Mouse (Mus musculus) ES-E14 (cell line): ENCODE results near the gene Nudt9. TPM values are rescaled to one million over a fixed set of nuclear protein-coding genes. Genes with fewer than 3 reads are reported as not detected.

ENCODE experiments used
- DNase-seq: peaks from one replicate; pipeline ENCODE4 v3.0.0-alpha.2; 2013; ENCODE audit warnings: low read depth, low spot score
- H3K27ac ChIP-seq: 2 replicates; pipeline ENCODE4 v1.5.1; 2012; ENCODE audit warnings: low read depth, mild to moderate bottlenecking, low read length, moderate library complexity, mixed read lengths; ENCODE audit not compliant: poor library complexity, insufficient read depth, severe bottlenecking
- H3K36me3 ChIP-seq: 2 replicates; pipeline ENCODE4 v1.6.1; 2012; ENCODE audit warnings: mild to moderate bottlenecking, low read length, moderate library complexity, mixed read lengths; ENCODE audit not compliant: control insufficient read depth, poor library complexity, insufficient read depth, severe bottlenecking
- H3K4me1 ChIP-seq, 2 experiments: fragments of 150-350 bp in 1 of 2; sonication (generic) in 1 of 2; 2 replicates each; pipeline ENCODE4 v1.6.1; 2012; ENCODE audit warnings: low read length in 2 of 2, mild to moderate bottlenecking in 1 of 2, mixed read lengths in 1 of 2; ENCODE audit not compliant: control insufficient read depth in 2 of 2, insufficient read depth in 2 of 2, poor library complexity in 1 of 2
- H3K4me3 ChIP-seq, 2 experiments: fragments of 150-350 bp in 1 of 2; sonication (generic) in 1 of 2; 2 replicates each; pipeline ENCODE4 v1.5.1; 2012; ENCODE audit warnings: low read length in 2 of 2, low read depth in 1 of 2, mild to moderate bottlenecking in 1 of 2, mixed read lengths in 1 of 2; ENCODE audit not compliant: insufficient read depth in 1 of 2, poor library complexity in 1 of 2, severe bottlenecking in 1 of 2
- H3K9ac ChIP-seq: 2 replicates; pipeline ENCODE4 v1.6.1; 2012; ENCODE audit warnings: low read depth, mild to moderate bottlenecking, low read length, mixed read lengths; ENCODE audit not compliant: poor library complexity, insufficient read depth, severe bottlenecking
- H3K9me3 ChIP-seq: fragments of 150-350 bp; sonication (generic); 2 replicates; pipeline ENCODE4 v1.6.1; 2012; ENCODE audit warnings: low read depth, mild to moderate bottlenecking, low read length; ENCODE audit not compliant: control insufficient read depth, insufficient read depth
- CHD2 ChIP-seq: IDR thresholded peaks from 2 replicates; pipeline ENCODE4 v1.6.1; 2014; ENCODE audit warnings: mild to moderate bottlenecking, low read depth, low read length, inconsistent platforms
- HCFC1 ChIP-seq: IDR thresholded peaks from 2 replicates; pipeline ENCODE4 v1.6.1; 2012; ENCODE audit warnings: low read length, inconsistent platforms, borderline replicate concordance; ENCODE audit not compliant: insufficient read depth
- MAFK ChIP-seq: IDR thresholded peaks from 2 replicates; pipeline ENCODE4 v1.6.1; 2014; ENCODE audit warnings: mild to moderate bottlenecking, low read depth, low read length, inconsistent platforms; ENCODE audit not compliant: insufficient read depth
- ZC3H11A ChIP-seq: IDR thresholded peaks from 2 replicates; pipeline ENCODE4 v1.6.1; 2012; ENCODE audit warnings: low read depth, mild to moderate bottlenecking, inconsistent platforms, low read length, borderline replicate concordance
- ZNF384 ChIP-seq: IDR thresholded peaks from 2 replicates; pipeline ENCODE4 v1.6.1; 2012; ENCODE audit warnings: low read depth, low read length, inconsistent platforms
- in situ Hi-C, 2 experiments: fragments of 600-800 bp; cut with MboI; formaldehyde crosslinking; loops; one replicate each; pipeline ENCODE4 v1.15.1; 2025; ENCODE audit warnings: low sequenced_read_pairs in 2 of 2, inconsistent platforms in 1 of 2; ENCODE audit not compliant: unreplicated experiment in 2 of 2
- total RNA-seq: library from RNA; depleted of rRNA; stranded (reverse); fragments of 300-350 nt; gene quantifications from 2 replicates; pipeline ENCODE4 v1.2.3, GENCODE M21; 2012

Nudt9 gene
- total RNA-seq, 1 experiment = 55.4 TPM

DNA sequence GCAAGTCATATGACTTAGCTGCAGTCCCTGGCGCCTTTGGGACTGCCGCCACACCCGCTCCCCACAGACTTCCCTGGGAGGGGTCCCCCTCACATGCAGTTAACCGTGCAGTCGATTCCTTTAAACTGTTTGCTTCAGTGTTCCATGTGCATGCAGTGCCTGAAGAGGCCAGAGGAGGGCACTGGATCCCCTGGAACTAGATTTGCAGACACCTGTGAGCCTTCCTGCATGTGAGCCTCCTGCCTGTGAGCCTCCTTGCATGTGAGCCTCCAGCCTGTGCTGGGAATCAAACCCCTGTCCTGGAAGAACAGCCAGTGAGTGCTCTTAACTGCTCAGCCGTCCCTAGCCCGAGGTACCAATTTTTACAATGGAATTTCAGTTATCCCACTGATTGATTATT, 22.6 kb downstream of the Nudt9 start:
- H3K27ac ChIP-seq = no peak overlapping the region
- in situ Hi-C loops = no loop called here
- H3K36me3 ChIP-seq = peaks cover 8% of the 10 kb centered on the region
- H3K4me3 ChIP-seq = no peak overlapping the region
- TF ChIP-seq CHD2 (no peak), HCFC1 (no peak), ZC3H11A (no peak), MAFK (no peak), ZNF384 (no peak)
- peaks cover 0 to 3% of the 10 kb centered on the region in 2 experiments; a peak in 2 of 4 replicates for H3K4me1 ChIP-seq
- no peak for DNase-seq
- no peaks in the 10 kb centered on the region for H3K9me3 ChIP-seq
- no peak overlapping the region for H3K9ac ChIP-seq

DNA sequence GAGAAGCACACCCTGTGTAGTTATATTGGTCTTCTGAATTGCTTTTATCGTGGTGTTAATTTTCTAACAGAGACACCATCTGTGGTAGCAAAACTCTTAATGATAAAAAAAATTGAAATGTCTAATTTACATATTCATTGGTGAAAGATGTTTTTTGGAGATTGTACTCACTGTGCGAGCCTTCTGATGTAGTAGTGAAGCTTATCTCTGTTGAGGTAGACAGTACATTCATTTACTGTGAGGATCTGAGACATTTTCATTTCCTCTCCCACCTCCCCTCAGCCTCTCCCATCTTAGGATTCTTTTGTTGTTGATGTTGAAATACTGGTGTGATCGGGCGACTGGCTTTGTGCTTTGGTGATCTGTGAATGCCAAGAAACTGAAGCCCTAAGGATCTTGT, 24.9 kb downstream of the Nudt9 start:
- H3K9me3 ChIP-seq = no peaks in the 10 kb centered on the region
- DNase-seq = no peak
- TF ChIP-seq HCFC1 (no peak), CHD2 (no peak), ZNF384 (no peak), ZC3H11A (no peak), MAFK (no peak)
- H3K36me3 ChIP-seq = no peaks in the 10 kb centered on the region
- H3K27ac ChIP-seq = no peak overlapping the region
- no peak overlapping the region for H3K4me3 ChIP-seq
- peaks cover 0 to 3% of the 10 kb centered on the region in 2 experiments; a peak in 2 of 4 replicates for H3K4me1 ChIP-seq
- in situ Hi-C loops = no loop called here
- H3K9ac ChIP-seq = no peak overlapping the region

DNA sequence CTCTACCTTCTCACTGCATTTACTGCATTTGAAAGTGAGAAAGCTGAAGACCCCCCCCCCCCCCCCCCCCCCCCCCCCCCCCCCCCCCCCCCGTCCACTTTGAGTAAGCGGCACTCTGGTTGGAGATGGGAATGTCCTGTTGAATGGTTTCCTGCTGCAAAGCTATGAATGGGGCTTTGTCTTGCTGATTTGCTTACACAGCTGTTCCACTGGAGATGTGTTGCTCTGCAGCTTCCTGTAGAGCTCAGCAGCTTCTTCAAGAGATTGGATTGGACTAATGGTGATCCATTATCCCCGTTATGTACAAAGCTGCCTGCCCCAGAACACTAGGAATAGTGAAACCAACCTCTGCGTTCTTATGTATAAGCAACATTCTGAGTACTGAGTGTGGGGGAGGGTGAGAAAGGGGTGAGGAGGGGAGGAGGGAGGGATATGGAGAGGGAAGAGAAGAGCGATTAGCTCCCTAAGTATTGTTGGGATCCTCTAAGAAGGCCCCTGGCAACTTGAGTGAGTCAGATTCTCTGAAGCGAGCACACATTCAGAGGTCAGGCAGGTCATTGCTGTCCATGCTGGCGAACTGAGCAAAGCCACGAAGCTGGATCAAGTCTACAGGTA, 26.3 kb downstream of the Nudt9 start:
- Histone ChIP-seq H3K4me1 (peaks cover 0 to 3% of the 10 kb centered on the region in 2 experiments; a peak in 2 of 4 replicates), H3K36me3 (no peaks in the 10 kb centered on the region), H3K4me3 (no peak overlapping the region), H3K27ac (no peak overlapping the region), H3K9me3 (no peaks in the 10 kb centered on the region), H3K9ac (no peak overlapping the region)
- DNase-seq = no peak
- TF ChIP-seq MAFK (0 out of 2 replicates have a peak, but pooled peaks have one; percentile 40), ZNF384 (no peak), HCFC1 (no peak)
- in situ Hi-C loops = no loop called here

DNA sequence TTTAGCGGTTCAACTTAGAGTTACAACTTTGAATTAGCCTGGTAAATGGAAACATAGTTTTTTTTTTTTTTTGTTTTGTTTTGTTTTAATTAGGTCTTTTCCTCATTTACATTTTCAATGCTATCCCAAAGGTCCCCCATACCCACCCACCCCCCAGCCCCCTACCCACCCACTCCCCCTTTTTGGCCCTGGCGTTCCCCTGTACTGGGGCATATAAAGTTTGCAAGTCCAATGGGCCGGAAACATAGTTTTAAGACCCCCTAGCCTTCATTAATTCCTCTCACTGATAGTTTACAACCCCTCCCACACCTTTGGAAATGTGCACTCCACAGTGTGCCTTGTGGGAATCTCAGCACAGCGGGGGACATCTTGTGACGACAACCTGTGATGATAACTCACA, 27.5 kb downstream of the Nudt9 start:
- peaks cover 0 to 3% of the 10 kb centered on the region in 2 experiments; a peak in 2 of 4 replicates for H3K4me1 ChIP-seq
- H3K9me3 ChIP-seq = no peaks in the 10 kb centered on the region
- TF ChIP-seq ZNF384 (no peak), ZC3H11A (no peak), MAFK (no peak), HCFC1 (no peak), CHD2 (no peak)
- in situ Hi-C loops = no loop called here
- DNase-seq = no peak
- no peaks in the 10 kb centered on the region for H3K36me3 ChIP-seq
- H3K9ac ChIP-seq = no peak overlapping the region
- H3K4me3 ChIP-seq = no peak overlapping the region
- H3K27ac ChIP-seq = no peak overlapping the region

DNA sequence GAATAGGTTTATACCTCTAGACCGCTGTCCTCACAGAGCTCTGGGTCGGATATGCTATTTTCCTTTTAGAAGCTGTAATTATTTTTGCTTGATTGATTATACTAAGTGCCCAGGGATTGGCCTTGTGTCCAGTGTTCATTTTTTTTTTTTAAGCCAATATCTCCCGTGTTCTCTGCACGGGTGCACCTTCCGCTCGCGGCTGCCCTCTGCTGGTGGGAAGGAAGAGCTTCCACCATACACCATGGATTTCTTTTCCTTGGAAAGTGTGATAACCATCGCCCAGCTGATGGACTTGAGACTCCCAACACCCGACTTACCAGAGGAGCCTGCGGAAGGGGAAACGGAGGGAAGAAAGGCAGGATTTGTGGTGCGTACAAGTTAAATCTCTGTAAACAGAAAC, 28.3 kb downstream of the Nudt9 start:
- H3K4me3 ChIP-seq = no peak overlapping the region
- peaks cover 0 to 3% of the 10 kb centered on the region in 2 experiments; a peak in 2 of 4 replicates for H3K4me1 ChIP-seq
- no peak overlapping the region for H3K27ac ChIP-seq
- H3K9me3 ChIP-seq = no peaks in the 10 kb centered on the region
- in situ Hi-C loops = no loop called here
- H3K36me3 ChIP-seq = no peaks in the 10 kb centered on the region
- TF ChIP-seq ZNF384 = peak; percentile 64; the same call in 1 of the 2 replicates
- no peak for TF ChIP-seq ZC3H11A
- DNase-seq = no peak
- H3K9ac ChIP-seq = no peak overlapping the region
